Mouse (Mus musculus): ENCODE data around the gene Rps17. TPM values are rescaled to one million over a fixed set of nuclear protein-coding genes. Genes with fewer than 3 reads are reported as not detected.

Rps17 gene
- polyA plus RNA-seq, 1 experiment from 2014 or later, result 684 TPM

DNA sequence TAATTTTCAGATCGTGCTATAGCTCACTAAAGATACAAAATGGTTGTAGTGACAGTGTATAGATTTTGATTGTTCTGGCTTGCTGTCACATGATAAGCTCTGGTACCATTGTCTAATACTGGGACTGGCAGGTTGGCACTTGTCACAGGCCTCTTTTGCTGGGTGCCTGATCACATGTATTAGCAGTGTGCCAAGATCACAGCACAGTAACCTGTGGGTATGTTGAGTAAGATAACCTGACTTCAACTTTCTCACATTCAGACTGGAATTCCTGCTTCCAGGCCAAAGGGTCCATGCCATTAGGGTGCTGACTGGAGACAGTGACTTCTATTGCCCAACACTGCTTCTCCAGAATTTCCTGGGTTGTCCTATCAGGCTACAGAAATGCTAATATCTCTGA, 33.9 kb downstream of the Rps17 start:
- Histone ChIP-seq H3K27me3 (ENCODE audit: insufficient read depth, low read length) (no peaks in the 10 kb centered on the region), H3K4me1 (ENCODE audit: insufficient read depth) (no peaks in the 10 kb centered on the region), H3K27ac (ENCODE audit: low read depth) (no peak overlapping the region), H3K9me3 (ENCODE audit: low read length) (no peaks in the 10 kb centered on the region), H3K4me3 (ENCODE audit: low read depth, low read length) (no peak overlapping the region), H3K9ac (replicated peaks) (no peak overlapping the region), H3K4me2 (ENCODE audit: low read depth, low read length) (no peak overlapping the region), H3K36me3 (replicated peaks; ENCODE audit: insufficient read depth, low read length) (0 out of 2 replicates have a peak, but pooled peaks cover 2% of the 10 kb centered on the region)
- DNase-seq, result no peak
- TF ChIP-seq CTCF (IDR thresholded peaks at IDR 0.05; ENCODE audit: low read depth), result no peak
- no peak for TF ChIP-seq EP300 (IDR thresholded peaks at IDR 0.05; ENCODE audit: low read depth)
- WGBS (ENCODE audit: insufficient replicate concordance), result 64% methylated on average over 1 of the region's 1 CpGs
- ATAC-seq, result no peak

DNA sequence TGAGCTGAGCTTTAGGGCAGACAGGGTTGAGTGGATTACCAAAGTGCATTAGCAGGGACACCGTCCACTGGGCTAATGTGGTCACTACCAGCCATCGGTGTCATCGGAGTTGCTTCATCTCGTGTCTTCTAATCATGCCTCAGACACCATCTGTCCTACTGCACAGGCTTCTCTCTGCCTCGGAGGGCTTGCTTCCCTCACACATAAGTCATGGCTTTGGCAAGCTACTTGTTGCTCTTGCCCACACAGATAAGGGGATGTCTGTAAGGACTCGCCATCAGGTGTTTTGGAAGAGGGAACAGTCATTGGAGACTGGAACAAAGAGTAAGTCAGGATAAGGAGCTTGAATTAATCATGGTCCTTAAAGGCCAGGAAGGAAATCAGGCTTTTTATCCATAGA, 35.8 kb downstream of the Rps17 start:
- WGBS (ENCODE audit: insufficient replicate concordance), result 77% methylated on average over 6 of the region's 6 CpGs
- 0 out of 2 replicates have a peak, but pooled peaks cover 2% of the 10 kb centered on the region for H3K36me3 ChIP-seq (replicated peaks; ENCODE audit: insufficient read depth, low read length)
- no peak overlapping the region for H3K9ac ChIP-seq (replicated peaks)
- H3K4me2 ChIP-seq (ENCODE audit: low read depth, low read length), result no peak overlapping the region
- no peak for DNase-seq
- no peak overlapping the region for H3K4me3 ChIP-seq (ENCODE audit: low read depth, low read length)
- H3K27me3 ChIP-seq (ENCODE audit: insufficient read depth, low read length), result no peaks in the 10 kb centered on the region
- no peaks in the 10 kb centered on the region for H3K4me1 ChIP-seq (ENCODE audit: insufficient read depth)
- ATAC-seq, result no peak
- TF ChIP-seq CTCF (IDR thresholded peaks at IDR 0.05; ENCODE audit: low read depth) (no peak), EP300 (IDR thresholded peaks at IDR 0.05; ENCODE audit: low read depth) (no peak)
- H3K27ac ChIP-seq (ENCODE audit: low read depth), result no peak overlapping the region
- H3K9me3 ChIP-seq (ENCODE audit: low read length), result no peaks in the 10 kb centered on the region

- H3K4me1 ChIP-seq (ENCODE audit: insufficient read depth), result no peaks in the 10 kb centered on the region
- no peak overlapping the region for H3K4me2 ChIP-seq (ENCODE audit: low read depth, low read length)
- no peaks in the 10 kb centered on the region for H3K9me3 ChIP-seq (ENCODE audit: low read length)
- H3K27ac ChIP-seq (ENCODE audit: low read depth), result no peak overlapping the region
- WGBS (ENCODE audit: insufficient replicate concordance), result 73% methylated on average over 8 of the region's 8 CpGs
- TF ChIP-seq CTCF (IDR thresholded peaks at IDR 0.05; ENCODE audit: low read depth) (no peak), EP300 (IDR thresholded peaks at IDR 0.05; ENCODE audit: low read depth) (no peak)
- H3K9ac ChIP-seq (replicated peaks), result no peak overlapping the region
- DNase-seq (no peak), ATAC-seq (no peak)
- 0 out of 2 replicates have a peak, but pooled peaks cover 2% of the 10 kb centered on the region for H3K36me3 ChIP-seq (replicated peaks; ENCODE audit: insufficient read depth, low read length)
- no peaks in the 10 kb centered on the region for H3K27me3 ChIP-seq (ENCODE audit: insufficient read depth, low read length)
- no peak overlapping the region for H3K4me3 ChIP-seq (ENCODE audit: low read depth, low read length)
Observed at GRCm38 (mm10) chr7:81307735-81308134, 37.3 kb downstream of the Rps17 start.

DNA sequence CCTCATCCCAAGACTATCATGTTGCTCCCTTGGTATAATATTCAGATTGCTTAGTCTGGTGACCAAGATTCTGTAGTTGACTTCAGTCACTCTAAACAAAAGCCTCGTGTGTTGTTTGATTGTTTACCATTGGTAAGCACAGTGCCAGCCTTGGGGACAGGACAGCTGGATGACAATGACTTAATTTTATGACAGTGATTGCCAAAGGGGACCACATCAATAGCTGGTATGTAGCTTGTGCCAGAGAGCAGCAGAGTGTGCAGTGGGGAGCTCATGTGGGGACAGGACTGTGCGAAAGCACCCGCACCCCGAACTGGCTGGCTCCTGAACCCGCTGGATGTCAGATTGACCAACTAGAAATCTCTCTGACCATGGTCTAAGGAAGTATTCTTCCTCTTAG, 40.4 kb downstream of the Rps17 start:
- TF ChIP-seq CTCF (IDR thresholded peaks at IDR 0.05; ENCODE audit: low read depth) (no peak), EP300 (IDR thresholded peaks at IDR 0.05; ENCODE audit: low read depth) (no peak)
- DNase-seq, result no peak
- no peaks in the 10 kb centered on the region for H3K27me3 ChIP-seq (ENCODE audit: insufficient read depth, low read length)
- no peaks in the 10 kb centered on the region for H3K36me3 ChIP-seq (replicated peaks; ENCODE audit: insufficient read depth, low read length)
- no peak overlapping the region for H3K4me2 ChIP-seq (ENCODE audit: low read depth, low read length)
- WGBS (ENCODE audit: insufficient replicate concordance), result 83% methylated on average over 5 of the region's 5 CpGs
- H3K4me1 ChIP-seq (ENCODE audit: insufficient read depth), result no peaks in the 10 kb centered on the region
- H3K9me3 ChIP-seq (ENCODE audit: low read length), result no peaks in the 10 kb centered on the region
- H3K9ac ChIP-seq (replicated peaks), result no peak overlapping the region
- no peak overlapping the region for H3K4me3 ChIP-seq (ENCODE audit: low read depth, low read length)
- H3K27ac ChIP-seq (ENCODE audit: low read depth), result no peak overlapping the region
- no peak for ATAC-seq

GRCm38 (mm10) chr7:81304100-81304499, 41.0 kb downstream of the Rps17 start:
- no peaks in the 10 kb centered on the region for H3K9me3 ChIP-seq (ENCODE audit: low read length)
- H3K4me1 ChIP-seq (ENCODE audit: insufficient read depth), result no peaks in the 10 kb centered on the region
- no peak overlapping the region for H3K4me2 ChIP-seq (ENCODE audit: low read depth, low read length)
- H3K36me3 ChIP-seq (replicated peaks; ENCODE audit: insufficient read depth, low read length), result no peaks in the 10 kb centered on the region
- no peak for TF ChIP-seq EP300 (IDR thresholded peaks at IDR 0.05; ENCODE audit: low read depth)
- TF ChIP-seq CTCF (IDR thresholded peaks at IDR 0.05; ENCODE audit: low read depth), result no peak
- H3K27ac ChIP-seq (ENCODE audit: low read depth), result no peak overlapping the region
- no peak overlapping the region for H3K4me3 ChIP-seq (ENCODE audit: low read depth, low read length)
- ATAC-seq, result no peak
- DNase-seq, result no peak
- H3K9ac ChIP-seq (replicated peaks), result no peak overlapping the region
- no peaks in the 10 kb centered on the region for H3K27me3 ChIP-seq (ENCODE audit: insufficient read depth, low read length)
- 71% methylated on average over 5 of the region's 5 CpGs for WGBS (ENCODE audit: insufficient replicate concordance)

DNA sequence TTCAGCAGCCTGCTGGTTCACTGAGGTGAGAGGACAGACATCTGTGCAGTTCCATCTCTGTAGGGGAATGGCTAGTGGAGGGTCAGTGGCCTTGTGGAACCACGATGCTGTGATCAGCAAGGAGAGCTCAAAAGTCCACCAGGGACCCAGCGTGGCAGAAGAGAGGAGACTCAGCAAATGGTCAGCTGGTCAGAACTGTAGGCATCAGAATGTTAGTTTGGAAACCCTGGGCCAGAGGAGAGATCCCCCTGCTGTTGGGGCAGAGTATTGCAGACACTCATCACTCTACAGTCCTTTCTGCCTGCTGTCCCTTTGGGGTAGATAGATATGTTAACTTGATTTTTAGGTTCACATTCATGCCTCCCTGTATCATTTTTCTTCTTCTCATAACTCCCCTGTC, 41.4 kb downstream of the Rps17 start:
- H3K9me3 ChIP-seq (ENCODE audit: low read length), result no peaks in the 10 kb centered on the region
- ATAC-seq, result no peak
- H3K9ac ChIP-seq (replicated peaks), result no peak overlapping the region
- WGBS (ENCODE audit: insufficient replicate concordance), result 65% methylated on average over 2 of the region's 2 CpGs
- peak; percentile 48 for DNase-seq
- H3K4me2 ChIP-seq (ENCODE audit: low read depth, low read length), result no peak overlapping the region
- H3K4me1 ChIP-seq (ENCODE audit: insufficient read depth), result no peaks in the 10 kb centered on the region
- no peaks in the 10 kb centered on the region for H3K27me3 ChIP-seq (ENCODE audit: insufficient read depth, low read length)
- TF ChIP-seq EP300 (IDR thresholded peaks at IDR 0.05; ENCODE audit: low read depth), result no peak
- peak; percentile 70 for TF ChIP-seq CTCF (IDR thresholded peaks at IDR 0.05; ENCODE audit: low read depth)
- no peak overlapping the region for H3K4me3 ChIP-seq (ENCODE audit: low read depth, low read length)
- no peaks in the 10 kb centered on the region for H3K36me3 ChIP-seq (replicated peaks; ENCODE audit: insufficient read depth, low read length)
- H3K27ac ChIP-seq (ENCODE audit: low read depth), result no peak overlapping the region

DNA sequence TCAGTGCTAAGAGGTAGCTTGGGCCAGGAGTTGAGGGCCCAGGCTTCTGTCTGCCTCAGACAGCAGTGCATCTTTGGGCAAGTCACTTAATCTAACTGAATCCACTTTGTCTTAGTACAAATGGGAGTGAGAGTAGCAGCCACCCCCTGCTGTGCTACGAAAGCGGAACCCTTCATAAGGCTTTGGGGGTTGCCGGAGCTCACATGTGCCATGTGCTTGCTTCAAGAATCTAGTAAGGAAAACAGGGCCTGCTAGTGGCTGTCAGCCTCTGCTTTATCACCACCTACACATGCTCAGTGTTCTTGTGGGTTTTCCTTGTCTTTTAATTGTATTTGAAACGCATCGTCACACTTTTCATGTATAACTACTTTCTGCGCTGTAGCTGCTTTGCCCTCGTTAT, 43.7 kb downstream of the Rps17 start:
- Histone ChIP-seq H3K9me3 (ENCODE audit: low read length) (no peaks in the 10 kb centered on the region), H3K4me2 (ENCODE audit: low read depth, low read length) (no peak overlapping the region), H3K4me1 (ENCODE audit: insufficient read depth) (no peaks in the 10 kb centered on the region), H3K27ac (ENCODE audit: low read depth) (no peak overlapping the region), H3K27me3 (ENCODE audit: insufficient read depth, low read length) (no peaks in the 10 kb centered on the region), H3K4me3 (ENCODE audit: low read depth, low read length) (no peak overlapping the region), H3K36me3 (replicated peaks; ENCODE audit: insufficient read depth, low read length) (no peaks in the 10 kb centered on the region), H3K9ac (replicated peaks) (no peak overlapping the region)
- no peak for ATAC-seq
- DNase-seq, result no peak
- TF ChIP-seq CTCF (IDR thresholded peaks at IDR 0.05; ENCODE audit: low read depth) (no peak), EP300 (IDR thresholded peaks at IDR 0.05; ENCODE audit: low read depth) (no peak)
- WGBS (ENCODE audit: insufficient replicate concordance), result 82% methylated on average over 7 of the region's 7 CpGs
